Mouse (Mus musculus) lung, adult 18-20 months (tissue): ENCODE measurements at regions not wholly inside any gene's neighbourhood (a gene's known extent, or its start where the extent isn't known, plus 50 kb on each side); places are given as distances from the start of the nearest gene placed in this dataset.
A peak's percentile ranks its signal among the peaks of the same experiment; 100 is the strongest.

Source experiments
- DNase-seq, 2 experiments: peaks; one replicate each; pipeline ENCODE4 v3.0.0; 2022; ENCODE audit warnings: mixed read lengths in 2 of 2

GRCm38 (mm10) chr8:53956148-53956547 lies 121.3 kb upstream of the Vegfc start:
- no peak for DNase-seq

DNA sequence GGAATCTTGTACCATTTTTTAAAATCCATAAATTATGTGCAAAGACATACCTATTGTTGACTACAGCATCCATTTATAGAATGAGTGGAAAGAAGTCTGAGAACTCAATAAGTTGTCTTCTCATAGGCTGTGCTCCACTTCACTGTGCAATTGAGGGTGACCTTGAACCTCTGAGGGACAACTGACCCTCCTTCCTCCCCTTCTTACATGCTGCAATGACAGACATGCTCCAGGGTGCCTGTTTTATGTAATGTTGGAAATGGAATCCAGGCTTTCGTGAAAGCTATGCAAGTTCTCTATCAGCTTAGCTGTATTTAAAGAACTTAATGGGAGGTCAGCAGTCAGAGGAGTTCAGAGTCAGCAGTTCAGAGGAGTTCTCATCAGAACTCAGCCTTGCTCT lies 118.9 kb upstream of the Vegfc start:
- no peak for DNase-seq

GRCm38 (mm10) chr8:53962993-53963392 lies 114.4 kb upstream of the Vegfc start:
- DNase-seq = no peak

DNA sequence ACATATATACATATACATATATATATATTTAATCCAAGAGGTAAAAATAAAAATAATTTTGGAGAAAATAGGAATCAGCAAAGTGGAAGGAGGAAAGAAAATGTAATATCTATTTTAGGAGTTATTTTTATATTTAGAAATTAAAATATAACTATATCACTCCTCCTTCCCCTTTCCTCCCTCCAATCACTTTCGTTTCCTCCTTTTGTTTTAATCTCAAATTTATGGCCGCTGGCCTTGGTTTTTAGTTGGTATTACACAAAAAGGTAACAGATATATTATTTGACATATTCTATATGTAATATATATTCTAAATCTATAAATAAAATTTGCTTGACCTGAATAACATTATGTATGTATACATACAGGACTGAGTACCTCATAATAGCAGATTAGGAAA lies 93.1 kb upstream of the Vegfc start:
- no peak for DNase-seq

- no peak for DNase-seq
Measured at GRCm38 (mm10) chr8:53985685-53986084, 91.7 kb upstream of the Vegfc start.

- no peak for DNase-seq
Measured at GRCm38 (mm10) chr8:53994208-53994607, 83.2 kb upstream of the Vegfc start.

- DNase-seq = peak; percentile 5 to 31
Measured at GRCm38 (mm10) chr8:53997461-53997860, 79.9 kb upstream of the Vegfc start.

DNA sequence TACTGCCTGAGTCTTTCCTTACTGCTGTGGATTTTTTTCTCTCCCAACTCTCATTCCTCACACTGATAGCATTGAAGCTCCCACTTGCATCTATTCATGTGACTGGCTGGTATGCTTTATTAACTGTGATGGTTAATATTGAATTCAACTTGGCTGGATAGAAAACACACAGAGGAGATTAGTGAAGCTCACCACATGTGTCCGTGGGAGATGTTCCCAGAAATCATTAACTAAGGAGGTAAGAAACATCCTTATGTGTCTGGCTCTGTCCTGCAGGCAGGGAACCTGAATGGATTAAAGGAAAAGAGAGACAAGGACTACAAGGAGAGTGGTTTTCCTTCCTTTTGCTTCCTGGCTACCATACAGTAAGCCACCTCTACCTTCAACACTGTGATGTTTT lies 74.5 kb upstream of the Vegfc start:
- no peak for DNase-seq

- DNase-seq = no peak
Measured at GRCm38 (mm10) chr8:54014096-54014495, 63.3 kb upstream of the Vegfc start.

GRCm38 (mm10) chr8:54018535-54019165 lies 58.8 kb upstream of the Vegfc start:
- no peak for DNase-seq
